24 mouse cellular contexts compared by ENCODE assay signal in the genomic region with DNA sequence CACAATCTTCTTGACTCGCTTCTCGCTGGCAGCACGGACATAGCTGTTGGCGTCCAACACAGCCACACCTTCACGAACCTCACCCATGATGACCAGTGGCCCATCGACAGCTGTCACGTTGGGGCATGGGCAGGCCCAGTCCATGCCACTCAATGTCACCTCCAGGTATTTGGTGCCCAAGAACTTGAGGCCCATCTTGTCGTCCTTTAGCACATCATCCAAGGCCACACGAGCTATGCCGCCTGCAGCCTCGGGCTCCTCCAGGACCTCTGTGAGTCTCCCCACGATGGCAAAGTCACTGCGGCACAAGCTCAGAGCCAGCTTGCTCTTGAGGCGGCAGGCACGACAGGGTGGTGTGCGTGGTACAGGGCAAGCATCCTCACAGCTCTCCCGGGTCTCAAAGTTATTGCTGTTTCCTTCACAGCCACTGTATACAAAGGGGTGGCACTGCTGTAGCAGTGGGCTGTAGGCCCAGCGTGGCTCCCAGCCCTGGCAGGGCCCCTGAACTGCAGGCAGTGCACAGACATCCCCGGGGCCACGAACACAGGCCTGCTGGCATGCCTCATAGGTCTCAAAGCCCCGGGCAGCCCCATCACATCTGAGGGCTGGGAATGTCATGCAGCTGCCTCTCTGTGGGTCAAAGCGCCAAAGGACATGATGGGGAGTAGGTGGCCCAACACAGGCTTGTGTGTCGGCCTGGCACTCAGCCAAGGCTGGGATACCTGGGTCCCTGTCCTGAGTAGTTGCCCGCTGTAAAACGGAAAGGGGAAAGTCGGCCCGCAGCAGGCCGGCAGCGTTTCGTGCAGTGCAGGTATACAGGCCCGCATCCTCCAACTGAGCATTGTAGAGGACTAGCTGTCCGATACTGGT. TPM values are rescaled to one million over a fixed set of nuclear protein-coding genes. Genes with fewer than 3 reads are reported as not detected.
DNase-seq lines count a peak whose midpoint lies in the region; ATAC-seq lines count a peak whose summit lies in the region.
"Had no signal": no experiment of that assay in that cellular context is flagged by ENCODE, and none has a peak within 500 bp of the region (broad histone marks: within the 10 kb centered on the region; RNA-seq: fewer than 3 reads in every experiment).

No protein-coding gene starts in this region.

- H3K27me3 ChIP-seq in megakaryocyte, embryonic 14.5 days (replicated peaks) = no peaks in the 10 kb centered on the region
- H3K27me3 ChIP-seq: forebrain, embryonic 13.5 days; hindbrain, embryonic 15.5 days; limb, embryonic 13.5 days; lung, embryonic 15.5 days; midbrain, embryonic 15.5 days; neural tube, embryonic 13.5 days had no signal

- H3K9me3 ChIP-seq in megakaryocyte, embryonic 14.5 days = no peaks in the 10 kb centered on the region
- H3K9me3 ChIP-seq: forebrain, embryonic 13.5 days; hindbrain, embryonic 15.5 days; limb, embryonic 13.5 days; lung, embryonic 15.5 days; midbrain, embryonic 15.5 days; neural tube, embryonic 13.5 days had no signal

- peak overlapping the region; percentile 9 for H3K4me3 ChIP-seq in megakaryocyte, embryonic 14.5 days (replicated peaks)
- H3K4me3 ChIP-seq: forebrain, embryonic 13.5 days; hindbrain, embryonic 15.5 days; layer of hippocampus, adult 2 months; left cerebral cortex, adult 2 months; limb, embryonic 13.5 days; lung, embryonic 15.5 days; midbrain, embryonic 15.5 days; neural tube, embryonic 13.5 days had no signal

- H3K4me1 ChIP-seq in megakaryocyte, embryonic 14.5 days = peaks cover 53% of the 10 kb centered on the region

- no peak for ATAC-seq in megakaryocyte, adult 5-6 weeks (ENCODE audit: poor library complexity, severe bottlenecking)
- ATAC-seq: forebrain, embryonic 13.5 days; inflammation-experienced regulatory T-cells, adult 6 months; midbrain, embryonic 15.5 days had no signal

- peak; percentile 35 to 54 for DNase-seq in adrenal gland, adult (ENCODE audit: inconsistent age in 2 of 2, low spot score in 1 of 2)
- DNase-seq in adrenal gland, adult 8-10 months = no peak
- peak; percentile 69 for DNase-seq in cerebellum, adult 9-11 months
- no peak for DNase-seq in cerebellum, adult 11 months
- peak; percentile 67 for DNase-seq in testis, postnatal 10 days (ENCODE audit: low spot score)
- no peak for DNase-seq in testis, postnatal 14 days (ENCODE audit: low spot score)
- DNase-seq: adrenal gland, postnatal 10 days; gastrocnemius, postnatal 25 days; heart, adult 18-20 months; heart, postnatal 4 days; kidney, adult 11 months; thymus, adult 18-20 months; thymus, postnatal 25 days had no signal

- H3K36me3 ChIP-seq in megakaryocyte, embryonic 14.5 days (replicated peaks; ENCODE audit: low read length) = peaks cover 60% of the 10 kb centered on the region

RNA-seq across cellular contexts. Expression of a gene that starts 2.7 kb away (rescaled TPM):
- 1 to 10 TPM; 1.6 to 2.9 (median 2.0) TPM for total RNA-seq in adrenal gland, adult 8-10 months (2022)
- polyA plus RNA-seq in megakaryocyte, embryonic 14.5 days (2012; ENCODE audit: insufficient read depth, low replicate concordance) = 1.9 and 3.1 TPM in 2 replicates
- 1.0 and 1.6 TPM in 2 replicates for total RNA-seq in megakaryocyte, adult 5-6 weeks (2015)
- total RNA-seq in megakaryocyte, adult 5-6 weeks (2017) = 0.04 and 0.15 TPM in 2 replicates

RNA-seq across cellular contexts. Expression of a gene that starts 3.1 kb away (rescaled TPM):
- total RNA-seq in adrenal gland, adult 8-10 months (2022) = 100 to 1,000 TPM; 113 to 215 (median 150) TPM
- 22.6 and 23.9 TPM in 2 replicates for polyA plus RNA-seq in megakaryocyte, embryonic 14.5 days (2012; ENCODE audit: insufficient read depth, low replicate concordance)
- total RNA-seq in megakaryocyte, adult 5-6 weeks (2015) = 18.9 and 20.3 TPM in 2 replicates
- total RNA-seq in megakaryocyte, adult 5-6 weeks (2017) = 3.7 and 6.0 TPM in 2 replicates

RNA-seq across cellular contexts. Expression of a gene that starts 9.4 kb away (rescaled TPM):
- 100 to 1,000 TPM; 264 to 492 (median 338) TPM for total RNA-seq in adrenal gland, adult 8-10 months (2022)
- 77.6 and 205 TPM in 2 replicates for polyA plus RNA-seq in megakaryocyte, embryonic 14.5 days (2012; ENCODE audit: insufficient read depth, low replicate concordance)
- total RNA-seq in megakaryocyte, adult 5-6 weeks (2015) = 1.8 and 3.5 TPM in 2 replicates
- total RNA-seq in megakaryocyte, adult 5-6 weeks (2017) = 3.1 and 4.1 TPM in 2 replicates

RNA-seq across cellular contexts. Expression of a gene that starts 16.7 kb away (rescaled TPM):
- total RNA-seq in adrenal gland, adult 8-10 months (2022) = 10 to 100 TPM; 14.7 to 41.8 (median 22.9) TPM
- 6.0 and 10.1 TPM in 2 replicates for polyA plus RNA-seq in megakaryocyte, embryonic 14.5 days (2012; ENCODE audit: insufficient read depth, low replicate concordance)
- 17.3 and 19.3 TPM in 2 replicates for total RNA-seq in megakaryocyte, adult 5-6 weeks (2015)
- 7.8 and 9.5 TPM in 2 replicates for total RNA-seq in megakaryocyte, adult 5-6 weeks (2017)

RNA-seq across cellular contexts. Expression of a gene that starts 33.3 kb away (rescaled TPM):
- 100 to 1,000 TPM in 3 of 4 experiments, 10 to 100 TPM in 1; 89.3 to 155 (median 139) TPM for total RNA-seq in adrenal gland, adult 8-10 months (2022)
- 59.4 and 75.2 TPM in 2 replicates for polyA plus RNA-seq in megakaryocyte, embryonic 14.5 days (2012; ENCODE audit: insufficient read depth, low replicate concordance)
- total RNA-seq in megakaryocyte, adult 5-6 weeks (2015) = 14.0 and 15.6 TPM in 2 replicates
- total RNA-seq in megakaryocyte, adult 5-6 weeks (2017) = 13.9 and 30.4 TPM in 2 replicates

Comparison
In these comparisons a context has a peak if more than half of its experiments do, and no peak if none do; other contexts are left out.
1. DNase-seq: peak in adrenal gland, adult (2 of 2), cerebellum, adult 9-11 months (single experiment) and testis, postnatal 10 days (single experiment); none in adrenal gland, adult 8-10 months (single experiment), cerebellum, adult 11 months (single experiment) and testis, postnatal 14 days (single experiment).
2. RNA of a gene that starts 3.1 kb away (total RNA-seq): 113 to 215 TPM in adrenal gland, adult 8-10 months; 3.7 to 20.3 TPM in megakaryocyte, adult 5-6 weeks; every median in the first group is over 4 times any median in the second.
3. RNA of a gene that starts 9.4 kb away (total RNA-seq): 264 to 492 TPM in adrenal gland, adult 8-10 months; 1.8 to 4.1 TPM in megakaryocyte, adult 5-6 weeks; every median in the first group is over 10 times any median in the second.